Mouse (Mus musculus) midbrain, embryonic 15.5 days (tissue): Measurements from ENCODE around the gene Srp54b. TPM values are rescaled to one million over a fixed set of nuclear protein-coding genes. Genes with fewer than 3 reads are reported as not detected.
A peak's percentile ranks its signal among the peaks of the same experiment; 100 is the strongest.
"Not testable (repeated sequence)": the region's sequence is repeated elsewhere in the genome, so short reads cannot be mapped to it uniquely, and the experiment has no call there.

Experiments
- ATAC-seq: fragments of 200-750 bp; cut with Nextera tagmentation; replicated peaks from 2 replicates; pipeline ENCODE4 v1.8.0; 2017; ENCODE audit warnings: moderate TSS enrichment
- H3K27ac ChIP-seq: fragments of 300-500 bp; sonication (generic); 2 replicates; pipeline ENCODE4 v1.5.1; 2015; ENCODE audit warnings: mild to moderate bottlenecking, inconsistent platforms
- H3K27me3 ChIP-seq: fragments of 300-500 bp; sonication (generic); replicated peaks from 2 replicates; pipeline ENCODE4 v1.6.1; 2015; ENCODE audit warnings: inconsistent platforms
- H3K36me3 ChIP-seq: fragments of 300-500 bp; sonication (generic); replicated peaks from 2 replicates; pipeline ENCODE4 v1.6.1; 2015; ENCODE audit warnings: inconsistent platforms
- H3K4me1 ChIP-seq: fragments of 300-500 bp; sonication (generic); 2 replicates; pipeline ENCODE4 v1.6.1; 2015; ENCODE audit warnings: inconsistent platforms
- H3K4me2 ChIP-seq: fragments of 300-500 bp; sonication (generic); 2 replicates; pipeline ENCODE4 v1.6.1; 2015; ENCODE audit warnings: inconsistent platforms, mild to moderate bottlenecking, moderate library complexity
- H3K4me3 ChIP-seq: fragments of 300-500 bp; sonication (generic); 2 replicates; pipeline ENCODE4 v1.5.1; 2015; ENCODE audit warnings: mild to moderate bottlenecking, inconsistent platforms
- H3K9ac ChIP-seq: fragments of 300-500 bp; sonication (generic); 2 replicates; pipeline ENCODE4 v1.6.1; 2015; ENCODE audit warnings: mild to moderate bottlenecking, inconsistent platforms
- H3K9me3 ChIP-seq: fragments of 300-500 bp; sonication (generic); 2 replicates; pipeline ENCODE4 v1.6.1; 2016; ENCODE audit warnings: inconsistent platforms
- WGBS: fragments of 180-500 bp; shearing (Covaris S2); methylation state at CpG from one replicate; pipeline ENCODE4 v1.1.7; 2015; ENCODE audit warnings: mixed read lengths; 5-methylcytosine and 5-hydroxymethylcytosine counted together
- polyA plus RNA-seq: library from polyadenylated mRNA; unstranded; fragments of >200 nt; fragmentation: Nextera tagmentation; extraction: Ambion mirVana; gene quantifications from 2 replicates; pipeline ENCODE4 v1.2.1, GENCODE M21; 2015

Gene Srp54b
- polyA plus RNA-seq, 1 experiment from 2014 or later, result 60.9 TPM

GRCm38 (mm10) chr12:55229626-55230519 is 75.0 kb downstream of the Srp54b start, which contains the start of gene Srp54c:
Gene Srp54c (plus strand): TSS chr12:55230168.
- H3K4me1 ChIP-seq, H3K9me3 ChIP-seq, H3K36me3 ChIP-seq, H3K27ac ChIP-seq, H3K9ac ChIP-seq, H3K27me3 ChIP-seq: not testable (repeated sequence)
- Histone ChIP-seq H3K4me2 (peak within 1 kb of the TSS; percentile 32; the same call in 1 of the 2 replicates), H3K4me3 (peak within 1 kb of the TSS; percentile 39)
- ATAC-seq, result peak; percentile 99
- no CpG with 5 or more reads among the region's 57 CpGs for WGBS

GRCm38 (mm10) chr12:55230520-55230861 is 75.6 kb downstream of the Srp54b start:
- not testable (repeated sequence) for ATAC-seq, H3K27me3 ChIP-seq, H3K9me3 ChIP-seq, H3K27ac ChIP-seq, H3K4me1 ChIP-seq, H3K36me3 ChIP-seq, H3K9ac ChIP-seq
- 0% methylated on average over 13 of the region's 25 CpGs for whole genome bisulfite sequencing
- Histone ChIP-seq H3K4me2 (peak overlapping the region; percentile 32; the same call in 1 of the 2 replicates), H3K4me3 (peak overlapping the region; percentile 39)

Other genes starting within 250 kb of the Srp54b start
- gene Gm20403, start 168.6 kb upstream of the Srp54b start, polyA plus RNA-seq, result not detected in 2 replicates
- 6.6 and 8.0 TPM in 2 replicates for gene Baz1a, start 140.8 kb upstream of the Srp54b start, polyA plus RNA-seq
- 36.8 and 38.4 TPM in 2 replicates for gene 2700097O09Rik, start 75.0 kb upstream of the Srp54b start, polyA plus RNA-seq
- 173 and 176 TPM in 2 replicates for gene Srp54a, start 74.8 kb upstream of the Srp54b start, polyA plus RNA-seq
- gene Fam177a, start 30.6 kb upstream of the Srp54b start, polyA plus RNA-seq, result 61.0 and 65.1 TPM in 2 replicates
- not detected in 2 replicates for gene 1700047I17Rik2, start 44.5 kb downstream of the Srp54b start, polyA plus RNA-seq
- 66.2 and 71.0 TPM in 2 replicates for gene Srp54c, start 75.1 kb downstream of the Srp54b start, polyA plus RNA-seq
- gene 1110008L16Rik, start 144.5 kb downstream of the Srp54b start, polyA plus RNA-seq, result 10.6 and 10.7 TPM in 2 replicates
- gene Ppp2r3c, start 147.9 kb downstream of the Srp54b start, polyA plus RNA-seq, result 18.8 and 19.7 TPM in 2 replicates
- gene Psma6, start 229.1 kb downstream of the Srp54b start, polyA plus RNA-seq, result 382 and 383 TPM in 2 replicates